Mouse (Mus musculus) CD8-positive naive resting alpha-beta T cell, adult 2 months (primary cell): Measurements from ENCODE around the gene Gpr3.

Experiments used
- DNase-seq, 2 experiments: peaks; one replicate each; pipeline ENCODE4 v3.0.0; 2022; ENCODE audit warnings: low read depth in 2 of 2, low spot score in 2 of 2

Gpr3 gene

DNA sequence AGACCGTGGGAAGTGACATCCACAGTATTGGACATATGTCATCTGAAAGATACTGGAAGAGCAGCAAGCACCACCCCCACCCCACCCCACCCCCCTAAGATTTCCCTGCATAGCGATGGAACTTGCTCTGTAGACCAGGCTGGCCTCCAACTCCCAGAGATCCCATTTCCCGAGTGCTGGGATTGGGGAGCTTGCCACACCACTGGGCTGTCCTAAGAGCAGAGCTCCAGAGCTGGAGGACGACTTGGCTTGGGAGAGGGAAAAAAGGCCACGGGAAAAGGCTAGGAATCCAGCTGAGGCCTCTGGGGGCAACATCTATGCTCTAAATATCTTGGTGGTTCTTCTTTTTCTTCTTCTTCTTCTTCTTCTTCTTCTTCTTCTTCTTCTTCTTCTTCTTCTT lies 22.4 kb upstream of the Gpr3 start:
- no peak for DNase-seq

DNA sequence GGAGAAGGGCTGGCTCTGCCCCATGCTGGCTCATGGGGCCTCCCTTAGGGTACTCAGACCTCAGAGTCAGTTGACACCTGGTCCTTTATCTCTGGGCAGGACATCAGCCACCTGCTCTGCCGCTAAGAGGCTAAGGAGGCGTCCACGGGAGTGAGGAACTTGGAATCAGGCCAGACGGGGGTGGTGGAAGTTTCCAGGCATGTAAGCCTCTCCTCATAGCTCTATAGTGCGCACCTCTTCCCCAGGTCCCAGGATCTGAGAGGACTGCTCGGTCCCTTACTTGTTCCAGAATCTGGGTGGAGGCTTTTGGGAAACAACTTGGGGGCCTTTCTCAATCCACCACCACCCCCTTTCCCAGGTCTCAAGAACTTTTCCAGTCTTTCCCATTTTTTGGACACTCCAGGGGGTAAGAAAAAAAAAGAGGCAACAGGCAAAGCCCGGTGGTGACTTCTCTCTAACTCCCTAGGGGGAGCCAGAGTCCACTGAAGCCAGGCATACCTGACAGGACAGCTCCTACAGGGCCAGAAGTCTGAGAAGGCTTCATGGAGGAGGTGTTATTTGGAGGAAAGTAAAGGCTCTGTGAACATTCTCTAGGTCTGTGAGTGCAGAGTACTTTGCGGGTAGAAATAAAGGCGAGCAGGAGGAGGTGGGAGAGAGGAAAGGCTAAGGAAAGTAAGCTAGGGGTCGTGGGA lies 21.1 kb upstream of the Gpr3 start:
- peak in 1 of 2 experiments; percentile 36 for DNase-seq

DNA sequence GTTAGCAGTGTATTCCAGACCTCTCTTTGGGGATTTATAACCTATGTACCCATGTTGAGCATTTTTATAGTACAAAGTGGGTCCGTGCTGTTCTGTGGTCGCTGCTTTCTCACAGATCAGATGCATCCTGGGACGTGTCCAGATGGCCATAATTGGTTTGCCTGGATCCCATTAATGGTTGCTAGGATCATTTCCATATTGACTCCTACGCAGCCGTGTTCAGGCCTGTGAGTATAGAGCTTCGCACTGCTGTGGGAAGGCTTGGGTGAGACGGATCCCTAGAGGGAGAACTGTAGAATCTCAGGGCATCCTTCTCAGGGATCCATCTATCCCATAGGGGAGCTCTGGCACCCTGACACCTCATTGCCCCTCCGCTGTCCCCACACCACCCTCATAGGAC lies 17.2 kb upstream of the Gpr3 start:
- DNase-seq, result no peak

GRCm38 (mm10) chr4:133227636-133228035 lies 15.3 kb upstream of the Gpr3 start:
- DNase-seq, result no peak

DNA sequence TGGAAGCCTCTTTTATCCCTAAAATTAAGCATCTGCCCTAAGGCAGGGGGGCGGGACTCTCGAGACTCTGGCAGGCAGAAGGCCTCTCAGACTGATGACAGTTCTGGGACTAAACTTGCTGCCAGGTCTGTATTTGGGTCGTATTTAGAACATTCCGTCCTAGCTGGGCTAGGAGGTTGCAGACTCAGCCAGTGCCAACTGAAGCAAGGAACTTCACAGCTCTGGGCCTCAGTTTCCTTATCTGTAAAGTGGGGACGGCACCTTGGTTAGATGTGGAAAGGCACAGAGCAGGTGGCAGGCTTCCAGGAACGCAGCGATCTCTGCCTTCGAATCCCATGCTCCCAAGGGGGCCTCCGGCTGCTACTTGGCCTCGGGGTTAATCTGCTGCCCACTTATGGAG lies 13.7 kb upstream of the Gpr3 start:
- no peak for DNase-seq

- DNase-seq, result no peak
Measured at GRCm38 (mm10) chr4:133223875-133224274, 11.5 kb upstream of the Gpr3 start.

DNA sequence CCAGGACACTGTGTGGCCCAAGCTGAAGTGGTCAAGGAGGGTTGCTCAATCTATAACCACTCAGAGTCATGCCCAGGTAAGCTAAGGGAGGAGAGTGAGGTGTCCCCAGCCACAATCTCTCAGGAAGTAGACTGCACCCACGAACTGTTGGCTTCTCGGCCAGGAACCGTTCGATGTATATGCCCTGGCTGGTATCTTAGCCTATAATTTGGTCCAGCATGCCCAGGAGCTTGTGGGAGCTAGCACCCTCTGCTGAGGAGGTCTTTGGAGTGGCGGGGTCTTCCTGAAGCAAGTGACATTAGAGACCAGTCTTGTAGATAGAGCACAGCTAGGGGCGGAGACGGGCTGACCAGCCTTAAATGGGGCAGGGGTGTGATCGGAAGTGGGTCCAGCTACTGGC lies 9.4 kb upstream of the Gpr3 start:
- DNase-seq, result no peak

- no peak for DNase-seq
Measured at GRCm38 (mm10) chr4:133220656-133221055, 8.3 kb upstream of the Gpr3 start.

- DNase-seq, result no peak
Measured at GRCm38 (mm10) chr4:133218745-133219144, 6.4 kb upstream of the Gpr3 start.

DNA sequence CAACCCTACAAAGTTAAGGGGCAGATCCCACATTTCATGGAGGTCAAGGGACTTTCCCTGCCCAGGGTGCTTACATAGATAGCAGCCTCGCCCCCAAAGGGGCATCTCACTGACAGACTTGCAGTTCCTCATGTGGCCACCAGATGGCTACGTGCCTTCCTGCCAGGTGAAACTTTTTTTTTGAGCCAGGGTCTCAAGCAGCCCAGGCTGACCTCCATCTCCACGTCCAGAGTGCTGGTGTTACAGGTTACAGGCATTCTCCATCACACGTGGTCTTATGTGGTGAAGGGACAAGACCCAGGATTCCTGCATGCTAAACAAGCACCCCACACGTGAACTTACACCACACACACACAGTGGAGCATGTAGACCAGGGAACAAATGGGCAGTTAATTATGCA lies 5.3 kb upstream of the Gpr3 start:
- DNase-seq, result peak; percentile 63 to 68

GRCm38 (mm10) chr4:133213661-133214060 lies 1.3 kb upstream of the Gpr3 start:
- DNase-seq, result no peak

DNA sequence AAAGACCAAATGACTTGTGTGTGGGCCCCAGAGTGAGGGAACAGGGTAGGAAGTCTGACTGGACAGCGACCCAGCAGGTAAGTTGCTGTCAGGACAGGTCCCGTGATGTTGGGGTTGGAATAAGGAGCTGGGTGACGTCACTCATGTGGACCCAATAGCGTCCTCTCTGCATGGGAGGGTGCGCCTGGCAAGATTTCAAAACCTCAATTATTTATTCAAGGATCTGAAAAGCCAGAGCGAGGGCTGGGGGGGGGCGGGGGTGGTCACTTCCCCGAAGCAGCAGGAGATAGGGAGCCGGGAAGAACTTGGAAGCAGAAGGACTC lies 893 bp upstream of the Gpr3 start:
- no peak for DNase-seq

DNA sequence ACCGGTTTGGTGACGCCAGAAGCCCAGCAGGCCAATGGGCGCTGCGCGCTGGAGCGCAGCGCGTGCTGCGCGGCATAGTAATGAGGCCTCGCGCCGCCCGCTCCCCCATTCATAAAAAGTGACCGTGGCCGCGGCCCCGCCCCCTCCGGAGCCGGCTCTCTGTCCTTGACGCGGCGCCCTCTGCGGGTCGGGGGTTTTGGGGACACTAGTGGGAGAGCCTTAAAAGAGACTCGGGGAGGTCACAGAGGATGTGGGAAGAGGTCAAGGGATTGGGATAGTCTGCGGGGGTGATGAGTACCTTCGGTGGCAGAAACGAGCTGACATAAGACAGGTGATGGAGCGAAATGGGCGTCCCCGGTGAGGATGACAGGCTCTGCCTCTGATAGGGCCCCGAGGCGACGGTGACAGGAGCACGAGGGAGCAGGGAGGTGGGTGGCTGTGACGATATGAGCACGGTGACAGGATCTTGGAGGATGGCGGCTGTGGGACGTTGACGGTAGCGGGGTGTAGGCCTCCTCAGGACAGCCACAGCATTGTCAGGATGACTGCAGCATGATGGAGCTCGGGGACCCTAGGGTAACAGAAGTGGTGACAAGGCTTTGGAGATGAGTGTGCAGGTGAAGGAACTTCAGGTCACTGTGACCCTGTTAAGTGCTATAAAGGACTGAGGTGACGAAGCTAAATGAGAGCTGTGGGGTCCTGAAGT lies 379 bp upstream of the Gpr3 start:
- DNase-seq, result peak; percentile 45 to 52

DNA sequence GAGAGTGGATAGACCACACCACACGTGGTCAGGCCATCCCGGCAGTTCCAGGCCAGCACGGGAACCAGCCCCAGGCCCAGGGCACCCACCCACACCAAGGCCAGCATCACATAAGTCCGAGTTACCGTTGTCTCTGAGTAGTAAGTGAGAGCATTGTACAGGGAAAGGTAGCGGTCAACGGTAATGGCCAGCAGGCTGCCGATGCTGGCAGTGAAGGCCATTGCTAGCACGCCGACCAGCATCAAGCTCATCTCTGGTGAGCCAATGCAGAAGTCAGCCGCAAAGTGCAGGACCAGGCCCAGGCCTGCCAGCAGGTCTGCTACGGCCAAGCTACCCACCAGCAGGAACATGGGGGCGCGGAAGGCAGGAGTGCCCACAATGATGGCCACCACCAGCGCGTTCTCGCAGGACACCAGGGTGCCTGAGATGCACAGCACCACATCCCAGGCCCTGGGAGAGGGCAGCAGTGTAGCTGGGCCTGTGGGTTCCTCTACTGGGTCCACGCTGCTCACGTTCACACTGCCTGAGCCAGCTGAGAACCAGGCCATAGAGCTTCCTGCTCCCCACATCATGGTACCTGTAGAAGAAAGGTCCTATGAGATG lies 1.4 kb downstream of the Gpr3 start:
- no peak for DNase-seq

DNA sequence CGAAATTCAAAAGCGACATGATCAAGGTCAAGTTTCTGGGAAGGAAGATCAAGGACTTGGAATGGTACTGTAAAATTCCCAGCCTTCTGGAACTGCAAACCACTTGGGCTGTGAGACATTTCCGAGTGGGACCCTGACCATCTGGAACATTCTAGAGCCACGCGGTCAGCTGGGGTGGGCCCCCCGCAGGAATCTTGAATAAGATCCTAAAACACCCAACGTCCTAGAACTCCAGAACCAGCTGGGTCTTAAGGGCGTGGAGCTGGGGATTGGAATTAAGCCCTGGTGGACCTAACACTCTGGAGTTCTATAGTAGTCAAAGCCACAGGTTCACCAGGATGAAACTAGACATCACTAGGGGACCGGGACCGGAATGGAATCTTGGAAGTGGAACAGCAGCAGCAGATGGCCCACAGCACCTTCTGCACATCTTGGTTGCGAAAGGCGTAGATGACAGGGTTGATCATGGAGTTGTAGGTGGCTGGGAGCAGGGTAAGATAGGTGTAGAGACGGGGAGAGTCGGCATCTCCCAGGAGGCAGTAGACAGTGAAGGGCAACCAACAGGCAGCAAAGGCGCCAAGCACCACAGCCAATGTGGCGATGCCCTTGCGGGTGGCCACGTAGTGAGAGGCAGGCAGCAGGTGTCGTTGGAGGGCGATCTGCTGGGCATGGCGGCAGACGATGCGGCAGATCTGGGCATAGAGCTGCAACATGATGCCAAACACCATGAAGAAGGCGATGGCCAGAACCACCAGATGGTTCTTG lies 2.1 kb downstream of the Gpr3 start:
- no peak for DNase-seq

DNA sequence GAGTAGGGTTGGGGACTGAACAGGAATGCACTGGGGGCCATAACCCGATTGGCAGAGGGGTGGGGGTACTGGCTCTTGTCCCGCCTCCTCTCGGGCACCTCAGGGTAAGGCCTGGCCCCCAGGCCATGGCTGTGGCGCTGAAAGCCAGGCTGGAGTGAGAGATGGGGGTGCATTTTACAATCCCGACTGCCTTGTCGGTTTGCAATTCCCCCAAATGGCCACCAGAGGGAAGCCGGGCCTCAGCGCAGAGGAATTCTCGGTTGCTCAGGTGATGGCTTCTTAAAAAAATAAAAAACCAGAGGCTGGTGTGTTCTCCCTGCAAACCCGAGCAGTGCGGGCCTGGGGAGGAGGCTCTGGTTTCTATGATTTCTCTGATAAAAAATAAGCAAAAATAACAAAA lies 3.0 kb downstream of the Gpr3 start:
- DNase-seq, result peak; percentile 38 to 49

DNA sequence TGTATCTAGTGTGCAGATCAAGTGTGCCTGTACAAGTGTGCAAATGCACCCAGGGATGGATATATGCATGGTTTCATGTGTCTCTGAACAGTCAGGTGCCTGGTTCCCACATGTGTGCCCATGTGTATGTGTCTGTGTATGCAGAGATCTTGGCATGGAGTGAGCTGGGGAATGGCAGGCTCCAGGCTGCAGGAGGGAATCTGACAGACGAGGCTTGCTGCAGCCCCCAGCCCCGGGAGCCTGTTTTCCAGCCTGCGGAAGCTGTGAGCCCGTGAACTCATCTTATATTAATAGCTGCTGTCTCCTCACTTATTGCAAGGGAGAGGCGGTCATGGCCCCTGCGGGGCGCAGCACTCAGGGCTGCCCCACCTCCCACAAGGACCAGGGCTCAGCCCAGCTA lies 8.0 kb downstream of the Gpr3 start:
- no peak for DNase-seq

- DNase-seq, result no peak
Measured at GRCm38 (mm10) chr4:133203591-133203990, 8.7 kb downstream of the Gpr3 start.

GRCm38 (mm10) chr4:133202254-133202653 lies 10.1 kb downstream of the Gpr3 start:
- DNase-seq, result no peak

- DNase-seq, result peak; percentile 42 to 63
Measured at GRCm38 (mm10) chr4:133201006-133201771, 11.1 kb downstream of the Gpr3 start.

- DNase-seq, result no peak
Measured at GRCm38 (mm10) chr4:133200343-133200742, 12.0 kb downstream of the Gpr3 start.
